Mouse (Mus musculus) adrenal gland, adult (tissue): ENCODE measurements around the gene Tarsl2.

Experiments
- DNase-seq, 2 experiments: peaks; one replicate each; pipeline ENCODE4 v3.0.0; 2022 to 2023; ENCODE audit warnings: low spot score in 1 of 2; ENCODE audit not compliant: inconsistent age in 2 of 2

Gene Tarsl2

DNA sequence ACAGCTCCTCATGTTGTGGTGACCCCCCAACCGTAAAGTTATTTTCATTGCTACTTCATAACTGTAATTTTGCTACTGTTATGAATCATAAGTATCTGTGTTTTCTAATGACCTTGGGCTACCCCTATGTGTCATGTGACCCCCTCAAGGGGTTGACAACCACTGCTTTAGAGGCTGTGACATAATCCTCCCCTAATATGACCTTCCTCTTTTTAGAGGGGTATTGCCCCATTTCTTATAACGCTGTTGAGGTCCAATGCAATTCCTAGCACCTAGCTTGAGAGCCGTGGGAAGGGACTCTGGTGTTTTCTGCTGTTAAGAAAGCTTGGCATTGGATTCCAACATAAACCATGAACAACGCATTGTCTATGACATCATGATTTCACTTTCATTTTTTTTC, 6.0 kb downstream of the Tarsl2 start:
- DNase-seq, result no peak

DNA sequence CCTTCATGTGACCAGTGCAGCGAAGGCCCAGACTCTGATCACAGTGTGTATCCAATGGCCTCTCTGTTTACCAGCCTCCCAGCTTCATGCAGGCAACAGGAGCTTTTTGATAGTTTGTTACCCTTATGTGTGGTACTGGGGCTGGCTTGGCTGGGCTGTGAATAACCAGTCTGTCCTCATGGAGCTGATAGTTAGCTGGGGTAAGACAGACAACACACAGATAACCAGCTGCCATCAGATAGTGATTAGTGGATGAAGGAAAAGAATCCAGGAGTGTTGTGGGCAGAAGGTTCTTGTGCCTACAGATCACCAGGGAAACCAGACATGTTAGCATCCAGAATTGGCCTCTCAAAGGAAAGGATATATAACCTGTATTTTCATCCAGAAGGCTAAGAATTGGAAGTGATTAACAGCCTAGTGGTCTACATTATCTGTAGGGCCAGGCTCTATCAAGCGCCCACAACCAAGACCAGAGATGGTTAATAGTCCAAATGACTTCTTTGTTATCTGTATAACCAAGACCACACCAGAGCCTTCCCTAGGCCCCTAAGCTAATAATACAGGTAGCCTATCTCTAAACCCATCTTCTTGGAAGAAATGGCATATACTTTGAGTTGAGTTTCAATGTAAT, 12.9 kb downstream of the Tarsl2 start:
- no peak for DNase-seq

- DNase-seq, result no peak
These were observed 18.6 kb downstream of the Tarsl2 start for GRCm38 (mm10) chr7:65663225-65663790.

- DNase-seq, result peak; percentile 13 to 32
These were observed 19.2 kb downstream of the Tarsl2 start for GRCm38 (mm10) chr7:65663886-65664285.

- no peak for DNase-seq
These were observed 22.8 kb downstream of the Tarsl2 start for GRCm38 (mm10) chr7:65667491-65667890.

- no peak for DNase-seq
These were observed 33.4 kb downstream of the Tarsl2 start for GRCm38 (mm10) chr7:65678050-65678449.

DNA sequence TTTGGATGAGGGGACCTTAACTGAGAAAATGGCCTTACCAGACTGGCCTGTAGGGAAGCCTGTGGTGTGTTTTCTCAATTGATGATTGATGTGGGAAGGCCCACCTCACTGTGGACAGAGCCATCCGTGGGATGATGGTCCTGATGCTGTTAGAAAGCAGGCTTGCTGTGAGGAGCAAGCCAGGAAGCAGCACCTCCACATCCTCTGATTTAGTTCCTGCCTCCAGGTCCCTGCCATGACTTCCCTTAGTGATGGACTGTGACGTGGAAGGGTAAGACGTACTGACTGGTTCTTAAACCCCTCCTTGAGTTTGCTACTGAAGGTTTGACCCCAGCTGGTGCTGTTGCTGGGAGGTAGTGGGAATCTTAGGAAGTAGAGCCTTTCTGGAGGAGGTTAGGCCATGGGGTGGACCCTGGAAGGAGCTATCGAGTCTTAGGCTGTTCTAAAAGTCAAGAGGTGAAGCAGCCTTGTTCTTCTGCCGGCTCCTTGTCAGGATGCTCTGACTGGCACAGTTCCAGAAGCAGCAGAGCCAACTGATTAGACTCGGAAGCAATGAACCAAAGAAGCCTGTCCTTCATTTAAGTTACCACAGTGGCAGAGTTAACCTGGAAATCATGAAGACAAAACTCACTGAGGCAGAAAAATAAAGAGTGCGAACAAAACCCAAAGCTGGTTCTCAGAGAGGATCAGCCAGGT, 34.4 kb downstream of the Tarsl2 start:
- no peak for DNase-seq

GRCm38 (mm10) chr7:65681166-65681565, 36.5 kb downstream of the Tarsl2 start:
- peak in 1 of 2 experiments; percentile 38 for DNase-seq

DNA sequence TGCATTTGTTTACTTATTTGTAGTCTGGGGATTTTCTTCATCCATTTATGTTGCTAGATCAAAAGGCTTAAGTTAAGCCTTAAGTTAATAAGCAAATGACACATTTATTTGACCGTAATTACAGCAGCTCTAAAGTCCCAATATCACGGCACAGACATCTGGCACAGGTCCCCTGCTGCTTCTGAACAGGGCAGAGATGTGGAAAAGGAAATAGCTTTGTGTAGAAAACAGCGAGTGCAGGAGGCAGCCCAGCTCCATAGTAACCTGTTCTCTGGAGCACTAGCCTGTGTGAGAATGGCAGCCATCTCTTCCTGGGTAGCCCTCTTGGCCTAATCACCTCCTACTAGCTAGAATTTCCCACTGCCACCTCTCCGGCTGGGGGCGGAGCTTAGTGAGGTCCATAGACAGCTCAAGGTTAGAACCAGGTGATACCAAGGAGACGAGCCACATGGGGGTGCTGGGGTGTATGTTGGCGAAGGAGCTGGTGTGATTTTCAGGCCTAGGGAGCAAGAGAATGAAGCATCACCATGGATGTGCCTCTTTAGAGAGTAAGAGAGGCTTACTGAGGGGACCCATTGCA, 39.6 kb downstream of the Tarsl2 start:
- no peak for DNase-seq

- no peak for DNase-seq
These were observed 42.0 kb downstream of the Tarsl2 start for GRCm38 (mm10) chr7:65686664-65687063.

GRCm38 (mm10) chr7:65690869-65691268, 46.2 kb downstream of the Tarsl2 start, which contains the start of gene Tm2d3:
Gene Tm2d3 (plus strand): TSS chr7:65691169.
- DNase-seq, result no peak

DNA sequence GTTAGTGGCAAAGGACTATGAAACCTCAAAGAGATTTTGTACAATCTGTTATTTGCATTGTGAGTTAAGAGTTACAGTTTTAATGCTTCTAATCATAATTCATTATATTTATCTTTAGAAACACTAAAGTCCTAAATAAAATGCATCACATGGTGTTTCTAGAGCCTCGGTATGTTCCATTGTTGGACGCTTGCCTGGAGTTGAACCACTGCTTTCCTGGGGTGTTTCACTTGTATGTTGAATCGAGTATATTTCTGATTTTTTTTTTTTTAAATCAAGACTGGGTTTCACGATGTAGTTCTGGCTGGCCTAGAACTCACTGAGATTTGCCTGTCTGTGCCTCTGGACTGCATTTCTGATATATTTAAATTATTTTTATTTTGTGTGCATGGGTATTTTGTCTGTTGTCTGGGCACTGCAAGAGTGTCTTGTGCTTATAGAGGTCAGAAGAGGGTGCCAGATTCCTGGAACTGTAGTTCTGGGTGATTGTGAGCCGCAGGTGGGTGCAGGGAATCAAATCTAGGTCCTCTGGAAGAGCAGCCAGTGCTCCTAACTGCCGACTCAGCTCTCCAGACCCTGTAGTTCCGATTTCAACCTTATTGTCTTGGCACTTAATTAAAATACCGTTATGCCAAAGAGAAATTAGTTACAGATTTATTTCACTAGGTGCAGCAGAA, 47.4 kb downstream of the Tarsl2 start:
- no peak for DNase-seq

DNA sequence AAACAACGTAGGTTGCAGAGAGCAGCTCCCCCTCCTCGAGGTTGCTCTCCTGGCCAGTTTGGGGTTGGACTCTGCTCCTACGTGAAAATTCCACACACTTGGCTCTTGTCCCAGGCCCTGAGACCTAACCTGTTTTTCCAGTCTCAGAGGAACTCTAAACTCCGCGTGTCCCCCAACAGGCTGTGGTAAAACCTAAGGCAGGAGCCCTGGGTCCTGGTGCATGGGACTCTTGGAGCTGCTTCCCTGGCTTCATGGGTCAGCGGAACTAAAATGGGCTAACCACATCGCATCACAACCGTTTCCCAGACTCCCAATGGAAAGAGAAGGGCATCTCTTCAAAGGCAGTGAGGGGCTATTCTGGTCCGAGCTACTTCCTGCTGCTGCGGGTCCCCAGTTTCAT, 48.2 kb downstream of the Tarsl2 start:
- no peak for DNase-seq

DNA sequence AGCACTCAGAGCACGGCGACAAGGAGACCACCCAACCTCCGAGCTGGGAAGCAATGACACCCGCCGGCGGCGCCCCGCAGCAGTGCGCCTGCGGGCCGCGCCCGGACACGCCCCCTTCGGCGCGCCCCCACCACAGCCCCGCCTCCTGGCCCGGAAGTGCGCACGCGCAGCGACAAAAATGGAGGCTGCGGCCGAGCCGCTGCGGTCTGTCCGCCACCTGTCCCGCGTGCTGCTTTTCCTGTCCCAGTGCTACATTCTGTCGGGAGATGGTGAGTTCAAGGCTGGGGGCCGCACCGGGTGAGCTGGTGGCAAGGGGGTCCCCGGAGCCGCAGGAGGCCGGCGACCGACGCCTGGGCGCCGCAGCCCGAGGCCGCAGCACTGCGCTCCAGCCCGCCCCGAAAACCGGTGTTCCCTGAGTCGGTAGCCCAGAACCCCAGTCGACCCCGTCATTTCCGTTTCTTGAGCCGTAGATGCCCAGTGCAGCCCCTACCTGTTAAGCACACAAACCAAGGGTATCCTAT, 48.7 kb downstream of the Tarsl2 start:
- DNase-seq, result peak; percentile 90 to 96

DNA sequence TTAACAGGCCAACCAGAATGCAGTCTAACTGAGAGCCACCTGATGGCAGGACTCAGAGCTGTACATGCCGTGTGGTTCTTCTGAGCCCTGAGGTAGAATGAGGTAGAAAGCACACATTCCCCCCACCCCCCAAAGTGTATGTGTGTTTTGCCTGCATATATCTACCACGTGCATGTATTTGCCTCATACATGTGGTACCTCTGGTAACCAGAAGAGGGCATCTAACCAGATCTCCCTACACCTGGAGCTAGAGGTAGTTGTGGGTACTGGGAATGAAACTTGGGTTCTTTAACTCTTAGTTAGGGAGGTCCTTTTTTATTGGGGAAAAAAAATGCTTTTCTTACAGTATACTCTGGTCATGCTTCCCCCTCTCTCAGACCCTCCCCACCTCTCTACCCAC, 51.8 kb downstream of the Tarsl2 start:
- DNase-seq, result peak in 1 of 2 experiments; percentile 47

GRCm38 (mm10) chr7:65702076-65702475, 57.4 kb downstream of the Tarsl2 start:
- no peak for DNase-seq

- DNase-seq, result peak; percentile 75 to 92
These were observed 60.1 kb downstream of the Tarsl2 start for GRCm38 (mm10) chr7:65704818-65705242.

DNA sequence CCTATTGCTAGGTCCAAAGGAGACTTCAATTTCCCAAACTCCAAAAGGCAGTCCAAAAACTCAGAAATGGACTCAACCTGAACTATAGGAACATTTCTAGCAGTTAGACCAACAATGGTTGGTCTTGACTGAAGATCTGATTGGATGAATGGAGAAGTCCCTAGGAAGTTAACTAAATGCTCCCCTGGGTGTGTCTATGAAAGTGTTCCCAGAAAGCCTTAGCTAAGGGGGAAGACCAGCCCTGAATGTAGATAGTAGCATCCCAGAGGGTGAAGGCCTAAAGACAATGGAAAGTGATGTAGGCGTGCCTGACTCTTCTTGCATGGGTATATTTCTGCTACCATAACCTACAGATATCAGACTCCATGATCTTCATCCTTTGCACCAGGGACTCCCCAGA, 63.8 kb downstream of the Tarsl2 start:
- no peak for DNase-seq

GRCm38 (mm10) chr7:65710301-65710700, 65.6 kb downstream of the Tarsl2 start:
- DNase-seq, result no peak

- DNase-seq, result no peak
These were observed 69.1 kb downstream of the Tarsl2 start for GRCm38 (mm10) chr7:65713782-65714181.

- peak; percentile 22 to 56 for DNase-seq
These were observed 69.6 kb downstream of the Tarsl2 start for GRCm38 (mm10) chr7:65714304-65714703.
